ENCODE assay signal across 8 mouse cellular contexts in genomic region chr7:118992623-118993405, GRCm38 (mm10). TPM values are rescaled to one million over a fixed set of nuclear protein-coding genes. Genes with fewer than 3 reads are reported as not detected.
DNase-seq lines count a peak whose midpoint lies in the region.

No protein-coding gene starts in this region.

- intact Hi-C loops in left cerebral cortex, postnatal 4 days (cut with DNase I) = loop anchor here (5.0 kb wide), 1 partner anchor 136 kb away; the partner anchor contains the start of genes Iqck and Knop1

- peak overlapping the region; percentile 69 for H3K4me3 ChIP-seq in limb, embryonic 10.5 days

- H3K27ac ChIP-seq in limb, embryonic 10.5 days = no peak overlapping the region

- H3K4me1 ChIP-seq in limb, embryonic 10.5 days = peaks cover 43% of the 10 kb centered on the region

- no peaks in the 10 kb centered on the region for H3K9me3 ChIP-seq in limb, embryonic 10.5 days (replicated peaks)

- no peaks in the 10 kb centered on the region for H3K36me3 ChIP-seq in limb, embryonic 10.5 days

- 41% methylated on average over 13 of the region's 13 CpGs for WGBS in limb, embryonic 10.5 days

- peaks cover 5% of the 10 kb centered on the region; the same call in 1 of the 2 replicates for H3K27me3 ChIP-seq in limb, embryonic 10.5 days (ENCODE audit: low read depth, poor library complexity, severe bottlenecking)

- peak; percentile 50 for DNase-seq in embryo, embryonic 11 days
- DNase-seq in embryo, embryonic 10 days (ENCODE audit: low spot score) = no peak
- DNase-seq in right cerebral cortex, postnatal 10 days (ENCODE audit: low spot score in 2 of 2) = peak; percentile 43 to 50
- no peak for DNase-seq in right cerebral cortex, postnatal 25 days
- DNase-seq in limb, embryonic 10.5 days (ENCODE audit: low spot score) = no peak
- DNase-seq in urinary bladder, postnatal 4 days (ENCODE audit: low spot score in 2 of 2) = no peak
- DNase-seq in adrenal gland, adult 2 months = no peak
- DNase-seq in left cerebral cortex, postnatal 4 days = no peak

RNA-seq across cellular contexts. Expression of gene Gprc5b, which starts 2.2 kb away (rescaled TPM):
- 6.6 and 8.2 TPM in 2 replicates for polyA plus RNA-seq in limb, embryonic 10.5 days (2016; fragmentation: Nextera tagmentation; extraction: Ambion mirVana)
- 100 to 1,000 TPM; 117 to 125 TPM for total RNA-seq in adrenal gland, adult 2 months (2021)
- 130 and 137 TPM in 2 replicates for polyA plus RNA-seq in adrenal gland, adult 2 months (2012; rRNA removed)
- total RNA-seq in left cerebral cortex, postnatal 4 days (2021) = 10 to 100 TPM; 17.9 to 20.2 TPM

Comparison
In these comparisons a context has a peak if more than half of its experiments do, and no peak if none do; other contexts are left out.
1. DNase-seq: peak in embryo, embryonic 11 days (single experiment) and right cerebral cortex, postnatal 10 days (2 of 2); none in embryo, embryonic 10 days (single experiment), right cerebral cortex, postnatal 25 days (single experiment), limb, embryonic 10.5 days (single experiment), urinary bladder, postnatal 4 days (0 of 2), adrenal gland, adult 2 months (single experiment) and left cerebral cortex, postnatal 4 days (single experiment).
2. RNA of gene Gprc5b, which starts 2.2 kb away (total RNA-seq): 117 to 125 TPM in adrenal gland, adult 2 months; 17.9 to 20.2 TPM in left cerebral cortex, postnatal 4 days; every median in the first group is over 4 times any median in the second.